Comparison of ENCODE assay signal across 8 mouse cellular contexts in genomic region chr19:37337752-37338151, GRCm38 (mm10). TPM values are rescaled to one million over a fixed set of nuclear protein-coding genes. Genes with fewer than 3 reads are reported as not detected.
DNase-seq lines count a peak whose midpoint lies in the region; ATAC-seq and TF ChIP-seq lines count a peak whose summit lies in the region.

TSS of gene Ide (minus strand) at chr19:37337852.

- 80% methylated on average over 4 of the region's 4 CpGs for WGBS in heart, embryonic 10.5 days
- WGBS in midbrain, embryonic 15.5 days = 72% methylated on average over 4 of the region's 4 CpGs

- TF ChIP-seq CTCF in left cerebral cortex, adult 2 months (IDR thresholded peaks at IDR 0.05) = no peak

- peaks cover 15% of the 10 kb centered on the region for H3K4me1 ChIP-seq in heart, embryonic 10.5 days
- H3K4me1 ChIP-seq in midbrain, embryonic 15.5 days = no peaks in the 10 kb centered on the region

- ATAC-seq in common myeloid progenitor, adult 5-6 weeks (replicated peaks; ENCODE audit: low read depth, poor library complexity, severe bottlenecking) = no peak
- no peak for ATAC-seq in midbrain, embryonic 15.5 days (replicated peaks)

- H3K36me3 ChIP-seq in heart, embryonic 10.5 days = no peaks in the 10 kb centered on the region
- no peaks in the 10 kb centered on the region for H3K36me3 ChIP-seq in midbrain, embryonic 15.5 days (replicated peaks)

- H3K4me3 ChIP-seq in left cerebral cortex, adult 2 months = no peak within 1 kb of the TSS
- no peak within 1 kb of the TSS for H3K4me3 ChIP-seq in heart, embryonic 10.5 days
- no peak within 1 kb of the TSS for H3K4me3 ChIP-seq in midbrain, embryonic 15.5 days

- intact Hi-C loops in left cerebral cortex, adult 2 months (cut with DNase I) = no loop called here

- no peak within 1 kb of the TSS for H3K9ac ChIP-seq in midbrain, embryonic 15.5 days

- H3K4me2 ChIP-seq in midbrain, embryonic 15.5 days = no peak within 1 kb of the TSS

- H3K27me3 ChIP-seq in heart, embryonic 10.5 days (ENCODE audit: insufficient read depth, poor library complexity, severe bottlenecking) = no peaks in the 10 kb centered on the region
- no peaks in the 10 kb centered on the region for H3K27me3 ChIP-seq in midbrain, embryonic 15.5 days (replicated peaks)

- no peak within 1 kb of the TSS for H3K27ac ChIP-seq in left cerebral cortex, adult 2 months
- H3K27ac ChIP-seq in heart, embryonic 10.5 days = no peak within 1 kb of the TSS
- no peak within 1 kb of the TSS for H3K27ac ChIP-seq in midbrain, embryonic 15.5 days

- H3K9me3 ChIP-seq in heart, embryonic 10.5 days = no peaks in the 10 kb centered on the region
- H3K9me3 ChIP-seq in midbrain, embryonic 15.5 days = no peaks in the 10 kb centered on the region

- no peak for DNase-seq in left cerebral cortex, adult 2 months (ENCODE audit: extremely low spot score in 1 of 2, low spot score in 2 of 2)
- no peak for DNase-seq in left cerebral cortex, adult 9 months (ENCODE audit: low spot score in 2 of 2)
- no peak for DNase-seq in heart, embryonic 10.5 days (ENCODE audit: low spot score)
- DNase-seq in layer of hippocampus, postnatal 25 days (ENCODE audit: extremely low spot score in 1 of 2, low spot score in 1 of 2) = no peak
- no peak for DNase-seq in right cerebral cortex, postnatal 14 days
- no peak for DNase-seq in thymus, postnatal 36 days

RNA-seq across cellular contexts. Expression of gene Ide, which starts in this region (rescaled TPM):
- total RNA-seq in left cerebral cortex, adult 2 months (2021) = 10 to 100 TPM; 37.8 to 57.2 TPM
- total RNA-seq in common myeloid progenitor, adult 5-6 weeks (2017) = 100 and 108 TPM in 2 replicates
- polyA plus RNA-seq in heart, embryonic 10.5 days (2016; fragmentation: Nextera tagmentation; extraction: Ambion mirVana) = 49.9 and 63.3 TPM in 2 replicates
- 10 to 100 TPM; 36.6 to 39.3 TPM for total RNA-seq in layer of hippocampus, postnatal 25 days (2021)
- 37.8 and 39.0 TPM in 2 replicates for polyA plus RNA-seq in midbrain, embryonic 15.5 days (2015; fragmentation: Nextera tagmentation; extraction: Ambion mirVana)
